Comparison of ENCODE assay signal across 7 mouse cellular contexts in genomic region chr19:5388588-5389242, GRCm38 (mm10). TPM values are rescaled to one million over a fixed set of nuclear protein-coding genes. Genes with fewer than 3 reads are reported as not detected.
DNase-seq lines count a peak whose midpoint lies in the region; ATAC-seq lines count a peak whose summit lies in the region.

Sart1 (minus strand) TSS chr19:5388703.

- peak within 1 kb of the TSS; percentile 88 for H3K27ac ChIP-seq in intestine, embryonic 15.5 days
- peak within 1 kb of the TSS; percentile 90 for H3K27ac ChIP-seq in midbrain, embryonic 10.5 days (replicated peaks)

- WGBS in intestine, embryonic 15.5 days = 2% methylated on average over 43 of the region's 43 CpGs
- 2% methylated on average over 43 of the region's 43 CpGs for WGBS in midbrain, embryonic 10.5 days

- no peaks in the 10 kb centered on the region for H3K27me3 ChIP-seq in intestine, embryonic 15.5 days (replicated peaks)
- no peaks in the 10 kb centered on the region for H3K27me3 ChIP-seq in midbrain, embryonic 10.5 days (ENCODE audit: low read depth, poor library complexity, severe bottlenecking)

- H3K9ac ChIP-seq in intestine, embryonic 15.5 days = peak within 1 kb of the TSS; percentile 91

- H3K4me3 ChIP-seq in intestine, embryonic 15.5 days (replicated peaks) = peak within 1 kb of the TSS; percentile 97
- peak within 1 kb of the TSS; percentile 100 for H3K4me3 ChIP-seq in midbrain, embryonic 10.5 days

- peak; percentile 96 for ATAC-seq in intestine, embryonic 15.5 days

- no peaks in the 10 kb centered on the region for H3K9me3 ChIP-seq in intestine, embryonic 15.5 days
- H3K9me3 ChIP-seq in midbrain, embryonic 10.5 days (replicated peaks) = no peaks in the 10 kb centered on the region

- intact Hi-C loops in gastrocnemius, postnatal 36 days (cut with DNase I) = loop anchor here (1.0 kb wide), 1 partner anchor 22 kb away; the partner anchor contains the start of gene Eif1ad
- intact Hi-C loops in left cerebral cortex, postnatal 25 days (cut with DNase I) = loop anchor here (1.0 to 2.0 kb wide), 3 partner anchors 22 to 102 kb away; partner anchors contain the start of genes Cfl1, Drap1 and Eif1ad

- H3K36me3 ChIP-seq in intestine, embryonic 15.5 days = peaks cover 18% of the 10 kb centered on the region
- peaks cover 29% of the 10 kb centered on the region for H3K36me3 ChIP-seq in midbrain, embryonic 10.5 days

- peaks cover 24% of the 10 kb centered on the region for H3K4me1 ChIP-seq in intestine, embryonic 15.5 days (replicated peaks)
- H3K4me1 ChIP-seq in midbrain, embryonic 10.5 days = peaks cover 41% of the 10 kb centered on the region

- peak; percentile 97 for DNase-seq in adrenal gland, adult 2 months
- DNase-seq in embryo, embryonic 11.5 days (ENCODE audit: low read depth, low spot score) = peak; percentile 92
- peak; percentile 88 to 93 for DNase-seq in gastrocnemius, postnatal 36 days
- peak; percentile 96 to 98 for DNase-seq in left cerebral cortex, postnatal 25 days (ENCODE audit: low spot score in 2 of 2)
- peak; percentile 95 for DNase-seq in midbrain, embryonic 10.5 days (ENCODE audit: low spot score)
- peak; percentile 92 for DNase-seq in right cerebral cortex, postnatal 4 days

- peak within 1 kb of the TSS; percentile 84 for H3K4me2 ChIP-seq in intestine, embryonic 15.5 days (replicated peaks)

RNA-seq across cellular contexts. Expression of gene Sart1, which starts in this region (rescaled TPM):
- total RNA-seq in adrenal gland, adult 2 months (2021) = 10 to 100 TPM; 72.2 to 88.9 TPM
- 5.4 and 8.1 TPM in 2 replicates for polyA plus RNA-seq in adrenal gland, adult 2 months (2012; rRNA removed)
- total RNA-seq in gastrocnemius, postnatal 36 days (2021) = 10 to 100 TPM; 34.3 to 38.0 TPM
- polyA plus RNA-seq in intestine, embryonic 15.5 days (2015; fragmentation: Nextera tagmentation; extraction: Ambion mirVana) = 61.2 and 66.4 TPM in 2 replicates
- total RNA-seq in left cerebral cortex, postnatal 25 days (2021) = 10 to 100 TPM; 87.9 to 92.8 TPM
- 88.2 and 96.2 TPM in 2 replicates for polyA plus RNA-seq in midbrain, embryonic 10.5 days (2016; fragmentation: Nextera tagmentation; extraction: Ambion mirVana)

Comparison
In these comparisons a context has a peak if more than half of its experiments do, and no peak if none do; other contexts are left out.
1. Peak in every context shown above with its lines: DNase-seq, ATAC-seq, H3K4me3 ChIP-seq and H3K27ac ChIP-seq.